Mouse (Mus musculus) neural tube, embryonic 13.5 days (tissue): ENCODE measurements around the gene Nyap1. TPM values are rescaled to one million over a fixed set of nuclear protein-coding genes. Genes with fewer than 3 reads are reported as not detected.
A peak's percentile ranks its signal among the peaks of the same experiment; 100 is the strongest.

ENCODE experiments used
- ATAC-seq: fragments of 200-750 bp; cut with Nextera tagmentation; 2 replicates; pipeline ENCODE4 v1.8.0; 2017; ENCODE audit warnings: low read depth, mild to moderate bottlenecking, moderate TSS enrichment, moderate library complexity
- H3K27ac ChIP-seq: fragments of 300-500 bp; sonication (generic); replicated peaks from 2 replicates; pipeline ENCODE4 v1.5.1; 2015; ENCODE audit warnings: moderate library complexity, mild to moderate bottlenecking, inconsistent platforms
- H3K27me3 ChIP-seq: fragments of 300-500 bp; sonication (generic); 2 replicates; pipeline ENCODE4 v1.6.1; 2015; ENCODE audit warnings: mild to moderate bottlenecking, inconsistent platforms
- H3K36me3 ChIP-seq: fragments of 300-500 bp; sonication (generic); 2 replicates; pipeline ENCODE4 v1.6.1; 2015; ENCODE audit warnings: mild to moderate bottlenecking, inconsistent platforms
- H3K4me1 ChIP-seq: fragments of 300-500 bp; sonication (generic); replicated peaks from 2 replicates; pipeline ENCODE4 v1.6.1; 2015; ENCODE audit warnings: inconsistent platforms
- H3K4me2 ChIP-seq: fragments of 300-500 bp; sonication (generic); 2 replicates; pipeline ENCODE4 v1.6.1; 2015; ENCODE audit warnings: inconsistent platforms, mild to moderate bottlenecking, moderate library complexity
- H3K4me3 ChIP-seq: fragments of 300-500 bp; sonication (generic); 2 replicates; pipeline ENCODE4 v1.5.1; 2015; ENCODE audit warnings: mild to moderate bottlenecking, inconsistent platforms
- H3K9ac ChIP-seq: fragments of 300-500 bp; sonication (generic); 2 replicates; pipeline ENCODE4 v1.6.1; 2015; ENCODE audit warnings: moderate library complexity, mild to moderate bottlenecking, inconsistent platforms
- H3K9me3 ChIP-seq: fragments of 300-500 bp; sonication (generic); 2 replicates; pipeline ENCODE4 v1.6.1; 2016; ENCODE audit warnings: inconsistent platforms
- WGBS: fragments of 180-500 bp; shearing (Covaris S2); methylation state at CpG from one replicate; pipeline ENCODE4 v1.1.7; 2015; 5-methylcytosine and 5-hydroxymethylcytosine counted together
- polyA plus RNA-seq: library from polyadenylated mRNA; unstranded; fragments of >200 nt; fragmentation: Nextera tagmentation; extraction: Ambion mirVana; gene quantifications from 2 replicates; pipeline ENCODE4 v1.2.1, GENCODE M21; 2015

Nyap1 gene
- polyA plus RNA-seq, 1 experiment from 2014 or later = 23.4 TPM

DNA sequence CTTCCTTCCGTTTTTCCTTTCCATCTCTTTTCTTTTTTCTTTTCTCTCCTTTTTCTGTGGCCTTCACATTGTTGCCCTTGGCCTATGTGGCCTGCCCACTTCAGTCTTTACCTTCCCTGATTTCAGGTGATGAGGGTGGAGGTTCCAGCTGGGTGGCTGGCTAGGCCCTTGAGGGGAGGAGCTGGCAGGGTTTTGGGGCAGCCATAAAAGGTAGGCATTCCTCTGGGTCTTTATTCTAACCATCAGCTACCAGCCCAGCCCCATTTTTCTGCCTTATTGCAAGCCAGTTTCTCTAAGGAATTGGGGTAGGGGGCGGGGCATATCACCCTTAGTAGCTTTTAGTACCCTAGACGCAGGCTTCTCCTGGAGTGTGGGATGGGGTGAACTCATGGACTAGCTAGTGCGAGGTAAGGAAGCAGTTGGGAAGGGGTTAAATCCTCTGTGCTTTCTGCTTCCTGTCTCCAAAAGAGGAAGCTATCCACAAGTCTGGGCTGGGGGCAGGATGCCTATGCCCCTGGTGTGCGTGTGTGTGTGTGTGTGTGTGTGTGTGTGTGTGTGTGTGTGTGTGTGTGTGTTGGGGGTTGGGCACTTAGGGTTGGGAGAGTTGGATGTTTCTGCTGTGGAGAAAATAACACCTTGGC lies 6.8 kb upstream of the Nyap1 start:
- H3K27ac ChIP-seq = peak overlapping the region; percentile 93
- peaks cover 23% of the 10 kb centered on the region for H3K36me3 ChIP-seq
- H3K4me1 ChIP-seq = peaks cover 45% of the 10 kb centered on the region
- peak overlapping the region; percentile 72 for H3K9ac ChIP-seq
- 25% methylated on average over 5 of the region's 5 CpGs for WGBS
- peak overlapping the region; percentile 99 for H3K4me2 ChIP-seq
- no peaks in the 10 kb centered on the region for H3K27me3 ChIP-seq
- no peak for ATAC-seq
- H3K4me3 ChIP-seq = peak overlapping the region; percentile 66
- H3K9me3 ChIP-seq = no peaks in the 10 kb centered on the region

DNA sequence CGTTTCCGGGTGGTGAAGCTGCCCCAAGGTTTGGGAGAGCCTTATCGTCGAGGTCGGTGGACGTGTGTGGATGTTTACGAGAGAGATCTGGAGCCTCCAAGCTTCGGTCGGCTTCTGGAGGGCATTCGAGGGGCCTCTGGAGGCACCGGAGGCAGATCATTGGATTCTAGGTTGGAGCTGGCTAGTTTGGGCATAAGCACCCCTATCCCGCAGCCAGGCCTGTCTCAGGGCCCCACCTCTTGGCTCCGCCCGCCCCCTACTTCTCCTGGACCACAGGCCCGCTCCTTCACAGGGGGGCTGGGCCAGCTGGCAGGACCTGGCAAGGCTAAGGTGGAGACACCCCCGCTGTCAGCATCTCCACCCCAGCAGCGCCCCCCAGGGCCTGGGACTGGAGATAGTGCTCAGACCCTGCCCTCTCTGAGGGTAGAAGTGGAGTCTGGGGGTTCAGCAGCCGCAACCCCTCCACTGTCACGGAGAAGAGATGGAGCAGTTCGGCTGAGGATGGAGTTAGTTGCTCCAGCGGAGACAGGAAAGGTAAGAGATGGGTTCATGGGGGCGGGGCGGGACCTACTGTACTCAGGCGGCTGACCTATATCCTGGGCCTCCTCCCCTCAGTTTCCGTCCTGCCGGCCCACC lies 6.0 kb upstream of the Nyap1 start:
- no peaks in the 10 kb centered on the region for H3K27me3 ChIP-seq
- WGBS = 4% methylated on average over 26 of the region's 26 CpGs
- peak; percentile 5; the same call in 1 of the 2 replicates for ATAC-seq
- H3K4me2 ChIP-seq = peak overlapping the region; percentile 99
- peaks cover 16% of the 10 kb centered on the region for H3K36me3 ChIP-seq
- H3K4me3 ChIP-seq = peak overlapping the region; percentile 66
- no peaks in the 10 kb centered on the region for H3K9me3 ChIP-seq
- peak overlapping the region; percentile 72 for H3K9ac ChIP-seq
- H3K4me1 ChIP-seq = peaks cover 45% of the 10 kb centered on the region
- peak overlapping the region; percentile 93 for H3K27ac ChIP-seq

DNA sequence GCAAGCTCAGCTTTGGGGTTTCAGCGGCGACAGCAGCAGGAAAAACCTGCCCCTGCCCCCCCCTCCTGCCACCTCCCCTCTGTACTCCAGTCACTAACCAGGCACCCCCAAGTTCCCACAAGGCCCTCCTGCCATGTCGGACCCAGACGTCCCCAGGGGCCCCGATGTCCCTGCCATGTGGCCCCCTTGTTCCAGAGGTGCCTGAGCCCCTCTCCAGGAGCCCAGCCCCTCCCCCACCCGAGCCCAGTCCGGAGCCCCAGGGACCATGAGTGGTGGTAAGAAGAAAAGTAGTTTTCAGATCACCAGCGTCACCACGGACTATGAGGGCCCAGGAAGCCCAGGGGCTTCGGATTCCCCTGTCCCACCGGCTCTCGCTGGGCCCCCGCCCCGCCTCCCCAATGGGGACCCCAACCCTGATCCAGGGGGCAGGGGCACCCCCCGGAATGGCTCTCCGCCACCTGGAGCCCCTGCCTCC lies 5.5 kb upstream of the Nyap1 start:
- H3K4me3 ChIP-seq = peak overlapping the region; percentile 66
- peak overlapping the region; percentile 99 for H3K4me2 ChIP-seq
- peak overlapping the region; percentile 93 for H3K27ac ChIP-seq
- H3K9ac ChIP-seq = peak overlapping the region; percentile 72
- peaks cover 10% of the 10 kb centered on the region for H3K36me3 ChIP-seq
- H3K9me3 ChIP-seq = no peaks in the 10 kb centered on the region
- H3K4me1 ChIP-seq = peaks cover 47% of the 10 kb centered on the region
- 2% methylated on average over 16 of the region's 16 CpGs for WGBS
- ATAC-seq = peak; percentile 6; the same call in 1 of the 2 replicates
- H3K27me3 ChIP-seq = no peaks in the 10 kb centered on the region

DNA sequence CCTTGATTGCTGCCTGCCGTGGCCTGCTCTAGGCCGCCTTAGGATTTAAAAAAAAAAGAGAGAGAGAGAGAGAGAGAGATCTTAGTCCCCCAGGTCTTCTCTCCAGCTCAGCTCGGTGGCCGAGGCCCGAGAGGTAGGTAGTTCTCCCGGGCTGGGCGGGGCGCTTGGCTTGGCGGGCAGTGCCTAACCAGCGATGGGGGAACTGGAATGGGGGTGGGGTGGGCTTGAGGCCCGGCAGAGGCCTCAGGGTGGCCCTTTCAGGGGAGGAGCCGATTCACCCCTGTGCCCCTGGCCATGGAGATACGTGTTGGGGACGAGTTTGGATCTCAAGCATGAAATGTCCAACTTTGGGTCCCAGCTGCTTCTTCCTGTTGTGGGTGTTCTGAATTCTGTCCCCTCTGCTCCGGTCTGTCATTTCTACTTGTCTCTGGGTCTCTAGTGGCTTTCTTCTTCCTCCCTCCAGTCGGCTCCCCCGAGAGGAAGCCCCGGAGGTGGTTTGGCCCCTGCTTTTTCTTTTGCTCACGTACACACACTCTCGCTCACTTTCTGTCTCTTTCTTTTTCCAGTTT lies 5.0 kb upstream of the Nyap1 start:
- peak overlapping the region; percentile 66 for H3K4me3 ChIP-seq
- 0% methylated on average over 19 of the region's 20 CpGs for WGBS

DNA sequence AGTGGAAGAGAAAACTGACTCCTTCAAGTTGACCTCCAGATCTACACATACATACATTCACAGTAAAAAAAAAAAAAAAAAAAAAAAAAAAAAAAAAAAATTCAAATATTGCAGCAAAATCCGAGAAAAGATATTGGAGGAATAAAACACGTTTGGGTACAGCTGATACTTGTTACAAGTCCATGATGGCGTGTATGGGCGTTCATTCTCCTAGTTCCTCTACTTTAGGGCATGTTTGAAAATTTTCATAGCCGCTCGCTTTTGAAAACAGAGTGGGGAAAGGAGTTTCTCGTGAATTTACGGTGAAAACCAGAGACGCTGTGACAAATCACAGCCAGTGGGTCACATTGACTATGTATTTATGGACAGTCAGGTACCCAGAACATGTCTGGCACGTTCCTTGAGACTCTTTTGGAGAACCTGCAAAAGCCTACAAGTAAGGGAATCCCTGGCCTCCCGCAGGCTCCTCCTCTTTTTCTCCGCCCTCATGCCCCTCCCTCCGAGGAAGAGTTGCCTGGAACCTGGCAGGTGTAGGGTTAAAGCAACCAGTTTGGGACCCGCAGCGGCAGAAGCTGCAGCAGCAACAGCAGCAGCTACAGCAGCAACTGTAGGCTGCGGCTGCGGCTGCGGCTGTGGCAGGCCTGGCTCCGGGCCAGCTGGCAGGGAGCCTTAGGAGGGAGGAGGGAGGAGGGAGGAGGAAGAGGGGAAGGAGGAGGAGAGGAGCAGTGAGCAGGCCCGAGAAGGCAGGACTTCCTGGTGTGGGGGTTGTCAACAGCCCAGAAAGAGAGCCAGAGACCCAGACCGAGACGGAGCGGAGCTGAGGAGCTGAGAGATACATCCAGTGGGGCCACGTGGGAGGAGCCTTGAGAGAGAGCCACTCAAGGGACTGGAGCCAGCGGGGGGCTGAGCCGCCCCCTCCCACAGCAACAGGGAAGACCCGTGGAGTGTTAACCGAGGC lies 4.1 kb upstream of the Nyap1 start, which contains the start of gene Tsc22d4:
Gene Tsc22d4, plus strand, starts transcription at position 517 of the 958 bp plus-strand sequence.
- WGBS = 4% methylated on average over 28 of the region's 28 CpGs
- Histone ChIP-seq H3K9ac (peak within 1 kb of the TSS; percentile 72), H3K4me1 (peaks cover 55% of the 10 kb centered on the region), H3K9me3 (no peaks in the 10 kb centered on the region), H3K4me2 (peak within 1 kb of the TSS; percentile 99), H3K27ac (peak within 1 kb of the TSS; percentile 93), H3K36me3 (no peaks in the 10 kb centered on the region), H3K4me3 (peak within 1 kb of the TSS; percentile 66), H3K27me3 (no peaks in the 10 kb centered on the region)
- peak; percentile 77 for ATAC-seq

More for the DNA sequence above, 5.0 kb upstream of the Nyap1 start:
- ATAC-seq = peak; percentile 11; the same call in 1 of the 2 replicates
- Histone ChIP-seq H3K36me3 (peaks cover 5% of the 10 kb centered on the region), H3K27ac (peak overlapping the region; percentile 93), H3K27me3 (no peaks in the 10 kb centered on the region), H3K9ac (peak overlapping the region; percentile 72), H3K4me2 (peak overlapping the region; percentile 99), H3K9me3 (no peaks in the 10 kb centered on the region), H3K4me1 (peaks cover 52% of the 10 kb centered on the region)

DNA sequence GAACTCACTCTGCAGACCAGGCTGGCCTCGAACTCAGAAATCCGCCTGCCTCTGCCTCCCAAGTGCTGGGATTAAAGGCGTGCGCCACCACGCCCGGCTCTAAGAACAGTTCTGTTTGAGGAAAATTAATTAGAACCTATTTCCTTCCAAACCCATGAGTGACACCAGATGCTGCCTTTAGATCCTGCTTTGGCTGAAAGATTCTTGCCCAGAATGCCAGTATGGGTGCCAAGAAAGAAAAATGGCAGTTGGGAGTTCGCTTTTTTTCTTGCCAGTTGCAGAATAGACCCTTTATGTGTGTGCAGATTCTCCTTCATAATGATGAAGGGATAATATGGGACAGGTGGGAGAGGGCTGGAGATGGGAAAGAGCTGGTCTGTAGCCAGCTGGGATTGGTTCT lies 2.8 kb upstream of the Nyap1 start:
- Histone ChIP-seq H3K9ac (no peak overlapping the region), H3K27ac (no peak overlapping the region), H3K4me3 (no peak overlapping the region), H3K4me2 (no peak overlapping the region), H3K27me3 (no peaks in the 10 kb centered on the region), H3K4me1 (peaks cover 63% of the 10 kb centered on the region), H3K36me3 (no peaks in the 10 kb centered on the region), H3K9me3 (no peaks in the 10 kb centered on the region)
- WGBS = 90% methylated on average over 7 of the region's 7 CpGs
- ATAC-seq = no peak

DNA sequence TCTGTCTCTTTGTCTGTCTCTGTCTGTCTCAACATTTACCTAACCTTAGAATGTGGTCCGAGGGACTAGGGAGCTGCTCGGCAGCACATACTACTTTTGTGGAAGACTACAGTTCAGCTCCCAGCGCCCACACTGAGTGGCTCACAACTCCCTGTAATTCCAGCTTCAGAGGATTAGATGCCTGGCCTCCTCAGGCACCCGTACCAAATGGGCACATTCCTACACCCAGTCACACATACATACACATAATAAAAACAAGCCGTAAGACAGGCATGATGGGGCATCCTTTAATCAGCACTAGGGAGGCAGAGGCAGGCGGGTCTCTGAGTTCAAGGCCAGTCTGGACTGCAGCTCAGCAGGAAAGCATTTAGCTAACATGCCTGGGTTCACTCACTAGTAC lies 1.4 kb upstream of the Nyap1 start:
- no peaks in the 10 kb centered on the region for H3K27me3 ChIP-seq
- ATAC-seq = no peak
- H3K9ac ChIP-seq = no peak overlapping the region
- H3K4me2 ChIP-seq = no peak overlapping the region
- 88% methylated on average over 6 of the region's 6 CpGs for WGBS
- no peak overlapping the region for H3K27ac ChIP-seq
- no peaks in the 10 kb centered on the region for H3K9me3 ChIP-seq
- H3K36me3 ChIP-seq = peaks cover 4% of the 10 kb centered on the region
- no peak overlapping the region for H3K4me3 ChIP-seq
- H3K4me1 ChIP-seq = peaks cover 63% of the 10 kb centered on the region

DNA sequence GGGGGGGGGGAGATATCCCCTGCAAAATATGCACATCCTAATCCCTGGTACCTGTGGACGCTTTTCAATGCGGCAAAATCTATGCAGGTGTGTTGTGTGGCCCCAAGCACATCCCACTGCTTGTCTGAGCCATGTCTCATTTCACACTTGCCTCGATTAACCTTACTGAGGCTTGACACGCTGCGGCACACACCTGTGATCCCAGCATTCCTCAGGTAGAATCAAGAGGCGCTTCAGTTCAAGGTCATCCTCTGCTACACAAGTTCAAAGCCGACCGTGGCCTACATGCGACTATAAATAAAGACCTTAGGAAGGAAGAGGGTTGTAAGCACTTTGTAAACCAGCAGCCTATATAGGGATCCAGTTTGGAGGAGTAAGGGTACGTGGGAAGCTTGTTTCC lies 641 bp upstream of the Nyap1 start:
- H3K36me3 ChIP-seq = peaks cover 12% of the 10 kb centered on the region
- H3K9ac ChIP-seq = no peak overlapping the region
- peaks cover 59% of the 10 kb centered on the region for H3K4me1 ChIP-seq
- H3K27ac ChIP-seq = no peak overlapping the region
- no peaks in the 10 kb centered on the region for H3K9me3 ChIP-seq
- no peak for ATAC-seq
- peak overlapping the region; percentile 91 for H3K4me2 ChIP-seq
- 71% methylated on average over 10 of the region's 10 CpGs for WGBS
- H3K4me3 ChIP-seq = peak overlapping the region; percentile 75; the same call in 1 of the 2 replicates
- no peaks in the 10 kb centered on the region for H3K27me3 ChIP-seq

DNA sequence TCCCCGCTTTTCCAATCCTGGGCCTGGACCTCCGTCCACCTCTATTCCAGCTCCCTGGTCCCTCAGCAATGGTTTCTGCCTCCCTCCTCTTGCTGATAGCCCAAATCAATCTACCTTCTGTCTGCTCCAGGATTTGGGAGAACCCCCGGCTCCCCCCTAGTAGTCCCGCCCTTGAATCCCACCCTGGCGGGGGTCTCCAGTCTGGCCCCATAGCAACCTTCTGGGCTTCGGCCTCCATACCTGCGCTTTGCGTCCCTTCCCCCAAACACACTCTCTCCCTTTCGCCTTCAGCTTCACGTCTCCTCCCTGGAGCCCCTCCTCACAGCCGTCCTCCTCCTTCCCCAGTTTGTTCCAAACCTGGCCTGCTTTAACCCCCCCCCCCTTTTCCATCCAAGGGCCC lies 901 bp downstream of the Nyap1 start:
- Histone ChIP-seq H3K27ac (peak overlapping the region; percentile 81), H3K4me1 (peaks cover 55% of the 10 kb centered on the region), H3K27me3 (no peaks in the 10 kb centered on the region), H3K4me3 (peak overlapping the region; percentile 75), H3K4me2 (peak overlapping the region; percentile 91), H3K36me3 (peaks cover 27% of the 10 kb centered on the region), H3K9me3 (no peaks in the 10 kb centered on the region), H3K9ac (peak overlapping the region; percentile 93)
- 7% methylated on average over 11 of the region's 11 CpGs for WGBS
- peak; percentile 15; the same call in 1 of the 2 replicates for ATAC-seq

DNA sequence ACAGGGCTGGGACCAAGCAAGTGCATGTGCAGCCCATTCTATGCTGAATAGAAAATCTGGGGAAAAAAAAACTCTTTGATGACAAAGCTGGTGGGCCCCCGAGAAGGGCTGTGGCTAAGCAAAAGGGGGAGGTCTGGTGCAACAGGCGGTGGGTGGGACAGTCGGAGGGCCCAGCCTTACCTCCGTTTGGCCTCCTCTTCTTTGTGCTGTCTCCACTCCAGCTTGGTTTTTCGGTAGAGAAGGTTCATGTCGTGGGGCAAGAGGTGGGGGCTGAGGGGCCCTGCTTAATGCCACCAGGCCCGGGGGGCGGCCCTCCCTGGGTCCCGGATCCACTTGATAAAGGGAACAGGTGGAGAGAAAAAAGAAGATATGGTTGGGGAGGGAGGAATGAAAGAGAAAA lies 1.9 kb downstream of the Nyap1 start:
- H3K9ac ChIP-seq = peak overlapping the region; percentile 93
- no peaks in the 10 kb centered on the region for H3K27me3 ChIP-seq
- no peaks in the 10 kb centered on the region for H3K9me3 ChIP-seq
- peak overlapping the region; percentile 81 for H3K27ac ChIP-seq
- H3K36me3 ChIP-seq = peaks cover 35% of the 10 kb centered on the region
- peak overlapping the region; percentile 75 for H3K4me3 ChIP-seq
- peak overlapping the region; percentile 91 for H3K4me2 ChIP-seq
- 41% methylated on average over 9 of the region's 9 CpGs for WGBS
- H3K4me1 ChIP-seq = peaks cover 56% of the 10 kb centered on the region
- no peak for ATAC-seq

DNA sequence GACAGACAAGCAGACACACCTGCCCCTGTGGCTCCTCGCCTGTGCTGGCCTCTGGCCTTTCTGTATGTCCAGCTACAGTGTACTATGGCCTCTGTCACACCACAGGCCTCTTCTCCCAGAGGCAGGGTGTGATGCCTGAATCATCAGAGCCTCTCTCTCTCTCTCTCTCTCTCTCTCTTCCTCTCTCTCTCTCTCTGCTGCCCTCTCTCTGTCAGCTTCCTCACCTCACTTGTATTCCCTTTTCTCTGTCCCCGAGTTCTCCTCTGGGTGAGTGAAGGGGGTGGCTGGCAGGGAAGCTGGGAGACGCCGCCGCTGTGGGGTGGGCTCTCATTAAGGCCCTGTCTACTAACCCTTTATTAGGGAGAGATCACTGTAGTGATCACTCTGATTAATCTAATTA lies 2.9 kb downstream of the Nyap1 start:
- H3K9ac ChIP-seq = peak overlapping the region; percentile 93
- H3K36me3 ChIP-seq = peaks cover 37% of the 10 kb centered on the region
- WGBS = 34% methylated on average over 5 of the region's 5 CpGs
- H3K27ac ChIP-seq = peak overlapping the region; percentile 81
- no peaks in the 10 kb centered on the region for H3K9me3 ChIP-seq
- peaks cover 66% of the 10 kb centered on the region for H3K4me1 ChIP-seq
- H3K4me2 ChIP-seq = peak overlapping the region; percentile 91
- peak overlapping the region; percentile 75 for H3K4me3 ChIP-seq
- ATAC-seq = no peak
- H3K27me3 ChIP-seq = no peaks in the 10 kb centered on the region
